8 mouse cellular contexts compared by ENCODE assay signal in genomic region chr2:180225762-180226378, GRCm38 (mm10). TPM values are rescaled to one million over a fixed set of nuclear protein-coding genes. Genes with fewer than 3 reads are reported as not detected.
DNase-seq lines count a peak whose midpoint lies in the region; ATAC-seq and TF ChIP-seq lines count a peak whose summit lies in the region.

Gene Lama5, minus strand, starts transcription at chr2:180225859.

- DNase-seq in adrenal gland, adult 18-20 months (ENCODE audit: low spot score in 2 of 2) = peak; percentile 74 to 78
- peak; percentile 70 for DNase-seq in heart, postnatal 0 days (ENCODE audit: low spot score)
- DNase-seq in kidney, postnatal 25 days = peak; percentile 83 to 93
- DNase-seq in thymus, postnatal 4 days = peak; percentile 49
- no peak for DNase-seq in layer of hippocampus, adult 11-12 months (ENCODE audit: low spot score)

- H3K4me3 ChIP-seq in C2C12 (ENCODE audit: insufficient read depth, poor library complexity, severe bottlenecking) = peak within 1 kb of the TSS; percentile 71
- H3K4me3 ChIP-seq in embryonic facial prominence, embryonic 15.5 days (replicated peaks) = peak within 1 kb of the TSS; percentile 66
- peak within 1 kb of the TSS; percentile 70 for H3K4me3 ChIP-seq in heart, postnatal 0 days (ENCODE audit: low read depth, low read length)
- H3K4me3 ChIP-seq in megakaryocyte, embryonic 14.5 days (replicated peaks) = peak within 1 kb of the TSS; percentile 94

- peaks cover 48% of the 10 kb centered on the region for H3K79me2 ChIP-seq in C2C12 (ENCODE audit: control insufficient read depth, insufficient read depth)

- peak; percentile 75; the same call in 1 of the 2 replicates for ATAC-seq in embryonic facial prominence, embryonic 15.5 days (ENCODE audit: insufficient number of reproducible peaks, low FRiP score, low TSS enrichment, low read depth)
- peak; percentile 83 for ATAC-seq in heart, postnatal 0 days (ENCODE audit: insufficient read depth, low read depth)

- peaks cover 28% of the 10 kb centered on the region for H3K79me3 ChIP-seq in C2C12 (ENCODE audit: low read depth)

- H3K9me3 ChIP-seq in embryonic facial prominence, embryonic 15.5 days (replicated peaks) = no peaks in the 10 kb centered on the region
- H3K9me3 ChIP-seq in heart, postnatal 0 days (replicated peaks; ENCODE audit: control insufficient read depth, low read length) = no peaks in the 10 kb centered on the region
- H3K9me3 ChIP-seq in megakaryocyte, embryonic 14.5 days = no peaks in the 10 kb centered on the region

- H3K27ac ChIP-seq in embryonic facial prominence, embryonic 15.5 days (replicated peaks) = peak within 1 kb of the TSS; percentile 86
- H3K27ac ChIP-seq in heart, postnatal 0 days (ENCODE audit: low read depth) = peak within 1 kb of the TSS; percentile 62

- TF ChIP-seq CTCF in C2C12 (IDR thresholded peaks at IDR 0.05; ENCODE audit: control insufficient read depth, insufficient read depth, insufficient read length) = no peak
- TF ChIP-seq CTCF in heart, postnatal 0 days (IDR thresholded peaks at IDR 0.05; ENCODE audit: low read depth) = no peak

- peak within 1 kb of the TSS; percentile 69 for H3ac ChIP-seq in C2C12 (ENCODE audit: control insufficient read depth, insufficient read length, low read depth)

- peak within 1 kb of the TSS; percentile 97 for H3K4me2 ChIP-seq in embryonic facial prominence, embryonic 15.5 days (replicated peaks)
- peak within 1 kb of the TSS; percentile 97 for H3K4me2 ChIP-seq in heart, postnatal 0 days (ENCODE audit: low read depth, low read length)

- H3K36me3 ChIP-seq in C2C12 (ENCODE audit: control insufficient read depth, insufficient read depth) = peaks cover 6% of the 10 kb centered on the region
- no peaks in the 10 kb centered on the region for H3K36me3 ChIP-seq in embryonic facial prominence, embryonic 15.5 days
- 0 out of 2 replicates have a peak, but pooled peaks cover 3% of the 10 kb centered on the region for H3K36me3 ChIP-seq in heart, postnatal 0 days (replicated peaks; ENCODE audit: control insufficient read depth, insufficient read depth, low read length)
- H3K36me3 ChIP-seq in megakaryocyte, embryonic 14.5 days (replicated peaks; ENCODE audit: low read length) = no peaks in the 10 kb centered on the region

- no peaks in the 10 kb centered on the region for H3K27me3 ChIP-seq in C2C12 (ENCODE audit: control insufficient read depth, insufficient read depth, insufficient read length)
- peaks cover 40% of the 10 kb centered on the region for H3K27me3 ChIP-seq in embryonic facial prominence, embryonic 15.5 days
- H3K27me3 ChIP-seq in heart, postnatal 0 days (ENCODE audit: control insufficient read depth, insufficient read depth, low read length) = peaks cover 14% of the 10 kb centered on the region; the same call in 1 of the 2 replicates
- H3K27me3 ChIP-seq in megakaryocyte, embryonic 14.5 days (replicated peaks) = peaks cover 80% of the 10 kb centered on the region

- peaks cover 73% of the 10 kb centered on the region for H3K4me1 ChIP-seq in embryonic facial prominence, embryonic 15.5 days
- peaks cover 58% of the 10 kb centered on the region for H3K4me1 ChIP-seq in heart, postnatal 0 days (ENCODE audit: control insufficient read depth, insufficient read depth)
- H3K4me1 ChIP-seq in megakaryocyte, embryonic 14.5 days = peaks cover 76% of the 10 kb centered on the region

- under 1% methylated on average over 37 of the region's 37 CpGs for WGBS in embryonic facial prominence, embryonic 15.5 days
- WGBS in heart, postnatal 0 days = 1% methylated on average over 35 of the region's 37 CpGs

- TF ChIP-seq EP300 in heart, postnatal 0 days (IDR thresholded peaks at IDR 0.05; ENCODE audit: low read depth) = no peak

- peak within 1 kb of the TSS; percentile 51 for H3K9ac ChIP-seq in embryonic facial prominence, embryonic 15.5 days
- H3K9ac ChIP-seq in heart, postnatal 0 days (replicated peaks; ENCODE audit: low read depth, low read length) = peak within 1 kb of the TSS; percentile 62

TF ChIP-seq in C2C12, 6 proteins besides CTCF, POLR2A, EP300 and RAD21:
- TF ChIP-seq FOSL1 (IDR thresholded peaks at IDR 0.05; ENCODE audit: insufficient read depth, low read length, poor library complexity, severe bottlenecking) (no peak), MAX (IDR thresholded peaks at IDR 0.05) (no peak), USF1 (IDR thresholded peaks at IDR 0.05; ENCODE audit: low read depth) (no peak), MYOG (IDR thresholded peaks at IDR 0.05; ENCODE audit: control insufficient read depth, extremely low read depth, insufficient read length) (no peak), MYOD1 (IDR thresholded peaks at IDR 0.05; ENCODE audit: control insufficient read depth, insufficient read length, low read depth) (no peak), CEBPB (IDR thresholded peaks at IDR 0.05; ENCODE audit: low read depth) (no peak)
TF ChIP-seq in C2C12: peak in this region for 0.

RNA-seq across cellular contexts. Expression of gene Lama5, which starts in this region (rescaled TPM):
- 47.4 TPM for polyA plus RNA-seq in C2C12 (2012; fragmentation: generic; extraction: Trizol)
- 10 to 100 TPM; 31.5 to 61.3 TPM for total RNA-seq in adrenal gland, adult 18-20 months (2021)
- 28.0 and 37.2 TPM in 2 replicates for polyA plus RNA-seq in embryonic facial prominence, embryonic 15.5 days (2015; fragmentation: Nextera tagmentation; extraction: Ambion mirVana)
- 69.6 and 95.7 TPM in 2 replicates for total RNA-seq in heart, postnatal 0 days (2014; rRNA removed; ENCODE audit: low replicate concordance)
- polyA plus RNA-seq in heart, postnatal 0 days (2015; fragmentation: Nextera tagmentation; extraction: Ambion mirVana) = 16.6 and 16.9 TPM in 2 replicates
- 0.23 and 3.4 TPM in 2 replicates for polyA plus RNA-seq in megakaryocyte, embryonic 14.5 days (2012; ENCODE audit: insufficient read depth, low replicate concordance)
